Mouse (Mus musculus) G1E (cell line): ENCODE measurements around the gene Ctdsp2. TPM values are rescaled to one million over a fixed set of nuclear protein-coding genes. Genes with fewer than 3 reads are reported as not detected.

ENCODE experiments used
- ATAC-seq: 2 replicates; pipeline ENCODE4 v1.8.0; 2016; ENCODE audit warnings: mild to moderate bottlenecking; ENCODE audit not compliant: insufficient number of reproducible peaks, poor library complexity, low FRiP score, severe bottlenecking; ENCODE audit errors: extremely low read depth
- DNase-seq: peaks from one replicate; pipeline ENCODE4 v3.0.0; 2012; ENCODE audit warnings: low spot score
- H3K27me3 ChIP-seq: 2 replicates; pipeline ENCODE4 v1.6.1; 2012; ENCODE audit warnings: mild to moderate bottlenecking, low read length, inconsistent platforms; ENCODE audit not compliant: insufficient read depth
- H3K36me3 ChIP-seq: replicated peaks from 2 replicates; pipeline ENCODE3; 2012; ENCODE audit warnings: mild to moderate bottlenecking, inconsistent platforms
- H3K4me1 ChIP-seq: 2 replicates; pipeline ENCODE4 v1.6.1; 2012; ENCODE audit warnings: low read depth, low read length, inconsistent platforms, mixed read lengths; ENCODE audit not compliant: insufficient read depth
- H3K4me3 ChIP-seq: 2 replicates; pipeline ENCODE4 v1.5.1; 2012; ENCODE audit warnings: low read depth, mild to moderate bottlenecking, inconsistent platforms, low read length, moderate library complexity, mixed read lengths
- H3K9me3 ChIP-seq: replicated peaks from 2 replicates; pipeline ENCODE4 v1.6.1; 2012; ENCODE audit warnings: inconsistent platforms
- CTCF ChIP-seq: IDR thresholded peaks from 2 replicates; pipeline ENCODE4 v1.5.1; 2012; ENCODE audit warnings: low read depth, low read length, inconsistent platforms, mixed read lengths
- GATA1 ChIP-seq: IDR thresholded peaks from 2 replicates; pipeline ENCODE4 v1.6.1; 2012; ENCODE audit warnings: borderline replicate concordance, low read length, inconsistent platforms, mixed read lengths
- GATA2 ChIP-seq: IDR thresholded peaks from 2 replicates; pipeline ENCODE4 v1.6.1; 2012; ENCODE audit warnings: low read depth, low read length, inconsistent platforms, borderline replicate concordance
- POLR2AphosphoS5 ChIP-seq: IDR thresholded peaks from 2 replicates; pipeline ENCODE4 v1.6.1; 2012; ENCODE audit warnings: low read depth, low read length, inconsistent platforms; ENCODE audit not compliant: insufficient replicate concordance
- TAL1 ChIP-seq: conservative IDR thresholded peaks from 2 replicates; pipeline ENCODE4 v1.6.1; 2012; ENCODE audit warnings: low read depth, low read length, inconsistent platforms, mixed read lengths
- polyA plus RNA-seq: library from polyadenylated mRNA; stranded (reverse); fragments of >175 nt; gene quantifications from 2 replicates; pipeline ENCODE4 v1.2.3, GENCODE M21; 2012
- total RNA-seq, 2 experiments: library from RNA; stranded (forward) in 1 of 2; stranded (reverse) in 1 of 2; fragments of 200-1000 nt in 1 of 2; fragments of >200 nt in 1 of 2; fragmentation: Nextera tagmentation in 1 of 2; gene quantifications; 2 replicates each; pipeline ENCODE4 v1.2.3; 2014 to 2017

Ctdsp2 gene
- total and polyA plus RNA-seq, 3 experiments = 30.2 to 162 (median 81.4) TPM

DNA sequence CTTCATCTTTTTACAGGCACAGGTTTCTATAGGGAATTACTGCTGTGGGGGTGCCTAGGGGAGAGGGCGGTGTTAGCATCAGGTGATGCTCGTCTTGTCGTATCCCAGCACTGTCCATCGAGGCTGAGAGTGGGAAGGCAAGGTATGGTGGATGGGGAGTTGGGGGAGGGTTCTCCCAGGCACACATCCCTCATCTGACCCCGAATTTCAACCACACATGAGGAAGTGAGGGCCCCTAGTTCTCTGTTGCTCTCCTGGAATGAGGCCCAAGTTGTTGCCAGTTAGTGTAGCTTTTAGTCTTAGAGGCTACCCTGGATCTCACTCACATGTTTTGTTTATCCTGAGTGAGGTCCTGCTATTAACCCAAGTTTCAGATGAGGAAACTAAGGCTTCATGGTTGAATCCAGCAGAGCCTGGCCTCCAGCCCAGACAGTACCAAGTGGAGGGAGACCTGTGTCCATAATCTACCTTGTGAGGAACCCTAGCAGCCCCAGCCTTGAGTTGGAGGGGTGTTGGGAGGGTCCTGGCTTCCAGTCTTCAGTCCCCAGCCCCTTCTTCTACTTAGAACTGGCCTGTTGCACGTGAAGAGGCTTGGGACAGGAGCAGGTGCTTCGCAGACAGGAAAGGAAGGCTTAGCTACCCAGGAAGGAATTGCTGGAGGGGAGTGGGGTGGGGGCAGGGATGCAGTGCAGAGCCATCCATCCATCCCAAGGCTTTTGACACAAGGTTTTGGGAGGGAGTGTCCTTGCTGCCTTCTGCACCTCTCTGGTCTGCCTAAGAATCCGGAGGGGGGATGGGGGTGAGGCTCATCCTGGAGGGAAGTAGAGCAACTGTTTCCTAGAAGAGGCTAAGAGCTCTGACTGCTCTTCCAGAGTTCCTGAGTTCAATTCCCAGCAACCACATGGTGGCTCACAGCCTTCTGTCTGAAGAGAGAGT is 8.9 kb downstream of the Ctdsp2 start:
- Histone ChIP-seq H3K36me3 (peaks cover 84% of the 10 kb centered on the region), H3K9me3 (no peaks in the 10 kb centered on the region)
- ATAC-seq = no peak

DNA sequence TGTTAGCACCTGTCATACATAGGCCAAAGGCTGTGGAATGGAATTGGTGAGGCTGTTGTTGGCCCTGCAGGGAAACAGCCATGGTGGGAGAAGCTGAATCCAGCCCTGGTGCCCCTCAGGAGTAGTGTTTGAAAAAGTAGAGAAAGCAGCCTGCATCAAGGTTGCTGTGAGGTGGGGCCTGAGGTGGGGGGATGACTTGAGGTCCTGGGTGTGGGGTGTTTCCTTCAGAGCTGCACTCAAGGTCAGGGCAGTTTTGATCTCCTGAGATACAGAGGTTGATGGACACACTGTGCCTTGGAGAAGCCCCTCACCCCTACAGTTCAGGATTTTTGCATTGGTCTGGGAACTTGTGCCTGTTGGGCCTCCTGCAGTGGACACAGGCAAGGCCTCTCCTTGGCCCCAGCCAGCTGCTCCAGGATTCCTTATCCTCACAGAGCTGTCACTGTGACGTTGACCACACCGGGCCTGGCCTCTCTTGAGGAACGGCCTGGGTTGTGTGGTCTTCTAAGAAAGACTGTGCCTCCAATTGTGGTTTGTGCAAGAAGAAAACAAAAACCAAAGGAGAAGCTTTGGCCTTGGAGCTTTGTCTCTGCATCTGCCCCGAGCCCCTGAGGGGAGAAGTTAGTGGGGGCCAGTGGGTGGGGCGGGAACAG is 10.1 kb downstream of the Ctdsp2 start:
- DNase-seq = no peak
- peaks cover 84% of the 10 kb centered on the region for H3K36me3 ChIP-seq
- no peak for TF ChIP-seq CTCF
- no peak for TF ChIP-seq TAL1
- no peak for TF ChIP-seq GATA1
- no peak for TF ChIP-seq GATA2
- no peak for TF ChIP-seq POLR2AphosphoS5
- no peaks in the 10 kb centered on the region for H3K27me3 ChIP-seq
- no peak overlapping the region for H3K4me3 ChIP-seq
- H3K9me3 ChIP-seq = no peaks in the 10 kb centered on the region
- no peak for ATAC-seq
- peaks cover 50% of the 10 kb centered on the region for H3K4me1 ChIP-seq

More for the DNA sequence above, 8.9 kb downstream of the Ctdsp2 start:
- Histone ChIP-seq H3K4me1 (peaks cover 59% of the 10 kb centered on the region), H3K4me3 (0 out of 2 replicates have a peak overlapping the region, but pooled peaks have one; percentile 24), H3K27me3 (no peaks in the 10 kb centered on the region)
- TF ChIP-seq GATA2 = no peak
- TF ChIP-seq POLR2AphosphoS5 = no peak
- TF ChIP-seq CTCF = no peak
- no peak for TF ChIP-seq GATA1
- no peak for TF ChIP-seq TAL1
- no peak for DNase-seq

DNA sequence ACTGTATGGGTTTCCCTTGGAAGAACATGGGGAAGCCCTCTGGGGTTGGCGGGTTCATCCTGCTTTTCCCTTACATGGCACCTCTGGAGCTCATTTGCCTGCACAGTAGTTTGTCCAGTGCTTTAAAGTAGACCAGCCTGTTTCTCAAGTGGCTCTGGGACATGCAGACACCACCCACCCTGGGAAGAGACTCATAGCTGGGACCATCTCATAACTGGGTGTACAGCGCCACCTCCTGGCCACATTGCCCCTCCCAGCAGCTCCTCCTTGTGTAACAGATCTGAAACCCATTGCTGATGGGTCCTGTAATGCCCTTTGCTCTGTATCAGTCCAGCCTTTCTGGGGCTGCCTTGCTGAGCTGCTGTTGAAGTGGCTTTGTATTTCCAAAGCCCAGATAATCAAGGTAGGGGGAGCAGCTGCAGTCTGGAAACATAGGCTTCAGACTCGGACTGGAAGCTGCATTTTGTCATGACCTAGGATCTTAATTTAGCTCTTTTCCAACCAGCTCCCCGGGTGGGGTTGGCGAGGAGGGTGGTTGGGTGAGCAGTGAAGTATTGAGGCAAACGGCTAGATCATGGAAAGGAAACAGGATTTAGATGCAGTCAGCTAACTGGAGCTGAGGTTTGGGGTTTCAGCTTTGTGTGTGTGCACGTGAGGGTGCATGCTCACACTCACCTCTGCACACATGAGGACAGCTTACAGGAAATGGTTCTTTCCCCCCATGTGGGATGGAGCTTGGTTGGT is 12.0 kb downstream of the Ctdsp2 start:
- Histone ChIP-seq H3K4me3 (no peak overlapping the region), H3K36me3 (peaks cover 86% of the 10 kb centered on the region), H3K27me3 (no peaks in the 10 kb centered on the region), H3K9me3 (no peaks in the 10 kb centered on the region), H3K4me1 (peaks cover 40% of the 10 kb centered on the region)
- TF ChIP-seq TAL1 (no peak), POLR2AphosphoS5 (no peak), CTCF (peak; percentile 77; the same call in 1 of the 2 replicates), GATA1 (no peak)
- DNase-seq = peak; percentile 77
- ATAC-seq = peak; percentile 64

DNA sequence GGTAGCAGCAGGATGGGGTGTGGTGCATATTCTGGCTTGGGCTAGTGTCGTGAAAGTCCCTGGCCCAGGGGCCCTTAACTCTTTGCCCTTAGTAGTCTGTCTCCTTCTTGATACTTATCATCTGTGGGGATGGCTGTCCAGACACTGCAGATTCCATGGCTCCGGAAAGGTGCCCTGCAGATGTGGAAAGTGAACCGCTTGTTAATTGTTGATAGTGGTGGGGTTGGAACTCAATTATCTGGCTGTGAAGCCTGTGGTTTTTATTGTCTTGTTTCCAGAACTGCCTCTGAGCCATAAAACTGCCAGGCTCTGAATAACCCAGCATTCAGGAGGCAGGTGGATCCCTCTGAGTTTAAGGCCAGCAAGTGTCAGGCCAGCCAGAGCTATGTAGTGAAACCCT is 13.2 kb downstream of the Ctdsp2 start:
- TF ChIP-seq POLR2AphosphoS5 (no peak), GATA1 (no peak), GATA2 (no peak), CTCF (no peak), TAL1 (no peak)
- DNase-seq = no peak
- Histone ChIP-seq H3K27me3 (no peaks in the 10 kb centered on the region), H3K9me3 (no peaks in the 10 kb centered on the region), H3K4me3 (no peak overlapping the region), H3K4me1 (peaks cover 31% of the 10 kb centered on the region), H3K36me3 (peaks cover 83% of the 10 kb centered on the region)
- no peak for ATAC-seq

DNA sequence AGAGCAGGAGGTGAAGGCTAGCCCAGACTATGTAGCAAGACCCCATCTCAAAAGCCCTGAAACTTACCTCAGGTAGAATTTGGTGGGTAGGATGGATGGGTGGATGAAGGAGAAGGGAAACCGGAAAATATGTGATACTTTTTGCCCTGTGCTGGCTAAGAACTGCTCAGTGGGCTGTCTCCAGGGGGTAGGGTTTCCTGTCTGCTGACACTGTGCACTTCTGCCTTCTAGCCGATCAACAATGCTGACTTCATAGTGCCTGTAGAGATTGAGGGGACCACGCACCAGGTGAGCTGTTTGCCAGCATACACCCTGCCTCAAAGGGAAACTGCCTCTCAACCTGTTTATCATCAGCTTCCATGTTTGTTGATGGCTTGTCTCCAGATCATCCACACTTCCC is 15.1 kb downstream of the Ctdsp2 start:
- Histone ChIP-seq H3K4me1 (peaks cover 21% of the 10 kb centered on the region), H3K4me3 (no peak overlapping the region), H3K27me3 (no peaks in the 10 kb centered on the region), H3K9me3 (no peaks in the 10 kb centered on the region), H3K36me3 (peaks cover 82% of the 10 kb centered on the region)
- DNase-seq (no peak), ATAC-seq (no peak)
- TF ChIP-seq GATA1 (no peak), POLR2AphosphoS5 (no peak), CTCF (no peak), GATA2 (no peak), TAL1 (no peak)
